Mouse (Mus musculus): ENCODE results near the gene Lrch4. TPM values are rescaled to one million over a fixed set of nuclear protein-coding genes. Genes with fewer than 3 reads are reported as not detected.

The Lrch4 gene
- polyA plus RNA-seq (2017; shearing (Covaris generic)), result 233 TPM

GRCm38 (mm10) chr5:137628498-137629305 is at the start of gene Lrch4, which contains the start of the genes Fbxo24 and Gm20605:
TSS of gene Lrch4 (plus strand) at chr5:137629121.
TSS of gene Fbxo24 (minus strand) at chr5:137629002.
TSS of gene Gm20605 (plus strand) at chr5:137629175.

GRCm38 (mm10) chr5:137600619-137601364 is 28.1 kb upstream of the Lrch4 start, which contains the start of gene Mospd3:
TSS of gene Mospd3 (minus strand) at chr5:137601058.

GRCm38 (mm10) chr5:137613550-137613949 is 15.4 kb upstream of the Lrch4 start, which contains the start of gene Pcolce:
TSS of gene Pcolce (minus strand) at chr5:137613784.

GRCm38 (mm10) chr5:137641054-137641453 is 12.1 kb downstream of the Lrch4 start, which contains the start of gene Sap25:
TSS of gene Sap25 (plus strand) at chr5:137641334.

GRCm38 (mm10) chr5:137645652-137646091 is 16.8 kb downstream of the Lrch4 start, which contains the start of gene Irs3:
TSS of gene Irs3 (minus strand) at chr5:137645714.

GRCm38 (mm10) chr5:137684294-137685123 is 55.6 kb downstream of the Lrch4 start, which contains the start of gene Agfg2:
TSS of gene Agfg2 (minus strand) at chr5:137684726.

Other genes starting within 250 kb of the Lrch4 start
- gene Zan, start 152.1 kb upstream of the Lrch4 start, polyA plus RNA-seq (2017; shearing (Covaris generic)), result 0.51 TPM
- 24.9 TPM for gene Pop7, start 126.6 kb upstream of the Lrch4 start, polyA plus RNA-seq (2017; shearing (Covaris generic))
- 7.8 TPM for gene Gigyf1, start 110.6 kb upstream of the Lrch4 start, polyA plus RNA-seq (2017; shearing (Covaris generic))
- not detected for gene Epo, start 95.9 kb upstream of the Lrch4 start, polyA plus RNA-seq (2017; shearing (Covaris generic))
- 244 TPM for gene Gnb2, start 95.6 kb upstream of the Lrch4 start, polyA plus RNA-seq (2017; shearing (Covaris generic))
- gene Actl6b, start 75.6 kb upstream of the Lrch4 start, polyA plus RNA-seq (2017; shearing (Covaris generic)), result not detected
- not detected for gene Tfr2, start 59.3 kb upstream of the Lrch4 start, polyA plus RNA-seq (2017; shearing (Covaris generic))
- gene Mospd3, start 28.1 kb upstream of the Lrch4 start, polyA plus RNA-seq (2017; shearing (Covaris generic)), result 45.0 TPM
- gene Pcolce, start 15.3 kb upstream of the Lrch4 start, polyA plus RNA-seq (2017; shearing (Covaris generic)), result 2.4 TPM
- 0.89 TPM for gene Fbxo24, start 119 bp upstream of the Lrch4 start, polyA plus RNA-seq (2017; shearing (Covaris generic))
- 36.4 TPM for gene Gm20605, start 54 bp downstream of the Lrch4 start, polyA plus RNA-seq (2017; shearing (Covaris generic))
- gene Sap25, start 12.2 kb downstream of the Lrch4 start, polyA plus RNA-seq (2017; shearing (Covaris generic)), result 58.0 TPM
- gene Irs3, start 16.6 kb downstream of the Lrch4 start, polyA plus RNA-seq (2017; shearing (Covaris generic)), result not detected
- 15.5 TPM for gene Agfg2, start 55.6 kb downstream of the Lrch4 start, polyA plus RNA-seq (2017; shearing (Covaris generic))
- gene Nyap1, start 112.5 kb downstream of the Lrch4 start, polyA plus RNA-seq (2017; shearing (Covaris generic)), result 0.30 TPM
- gene Tsc22d4, start 116.6 kb downstream of the Lrch4 start, polyA plus RNA-seq (2017; shearing (Covaris generic)), result 134 TPM
- gene Ppp1r35, start 149.7 kb downstream of the Lrch4 start, polyA plus RNA-seq (2017; shearing (Covaris generic)), result 48.6 TPM
- 55.5 TPM for gene Mepce, start 158.5 kb downstream of the Lrch4 start, polyA plus RNA-seq (2017; shearing (Covaris generic))
- 7.1 TPM for gene Zcwpw1, start 158.7 kb downstream of the Lrch4 start, polyA plus RNA-seq (2017; shearing (Covaris generic))
- gene Pilra, start 207.2 kb downstream of the Lrch4 start, polyA plus RNA-seq (2017; shearing (Covaris generic)), result 0.22 TPM
- gene Pilrb1, start 229.0 kb downstream of the Lrch4 start, polyA plus RNA-seq (2017; shearing (Covaris generic)), result 0.37 TPM
- 1.0 TPM for gene Pilrb2, start 242.7 kb downstream of the Lrch4 start, polyA plus RNA-seq (2017; shearing (Covaris generic))